Mouse (Mus musculus) adrenal gland, postnatal 14 days (tissue): ENCODE results near the gene Ggct. TPM values are rescaled to one million over a fixed set of nuclear protein-coding genes. Genes with fewer than 3 reads are reported as not detected.
A peak's percentile ranks its signal among the peaks of the same experiment; 100 is the strongest.

Experiments
- DNase-seq: peaks from one replicate; pipeline ENCODE4 v3.0.0; 2021; ENCODE audit warnings: mixed read lengths
- total RNA-seq: library from RNA; stranded (reverse); gene quantifications from 2 replicates; pipeline ENCODE4 v1.2.3, GENCODE M21; 2021

Ggct gene
- total RNA-seq, 1 experiment from 2014 or later: 7.8 TPM

DNA sequence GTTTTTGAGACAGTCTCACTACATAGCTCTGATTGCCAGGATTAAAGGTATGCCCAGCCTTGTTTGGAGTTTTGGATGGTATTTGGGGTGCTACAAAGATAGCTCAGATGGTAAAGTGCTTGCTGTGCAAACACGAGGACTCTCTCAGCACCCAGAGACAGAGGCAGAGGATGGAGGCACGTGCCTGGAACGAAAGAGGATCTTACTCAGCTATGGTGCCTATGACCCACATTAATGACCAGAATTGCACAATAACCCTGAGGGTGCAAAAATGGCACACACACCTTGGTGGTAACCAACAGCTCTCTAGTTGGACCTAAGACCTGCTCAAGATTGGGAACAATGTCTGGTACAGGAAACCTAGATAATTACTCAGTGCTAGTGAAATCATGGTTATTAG, 40.2 kb downstream of the Ggct start:
- no peak for DNase-seq

DNA sequence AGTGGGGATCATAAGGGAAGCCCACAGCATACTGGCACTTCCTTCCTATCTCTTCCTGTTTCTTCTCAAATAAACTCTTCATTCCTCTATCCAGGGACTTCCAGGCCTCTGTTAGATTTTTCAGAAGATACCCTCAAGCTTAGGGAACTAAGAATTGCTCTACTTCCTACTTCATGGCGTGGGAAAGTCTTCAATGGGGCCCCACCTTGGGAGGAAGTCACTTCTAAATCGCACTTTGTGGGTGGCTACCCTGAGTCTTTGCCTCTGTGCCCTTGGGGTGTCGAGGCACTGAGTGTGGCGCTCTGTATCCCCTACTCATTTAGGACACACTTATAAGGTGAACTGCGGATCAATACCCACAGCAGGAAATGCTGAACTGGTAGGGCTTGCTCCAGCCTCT, 44.1 kb downstream of the Ggct start:
- DNase-seq: no peak

DNA sequence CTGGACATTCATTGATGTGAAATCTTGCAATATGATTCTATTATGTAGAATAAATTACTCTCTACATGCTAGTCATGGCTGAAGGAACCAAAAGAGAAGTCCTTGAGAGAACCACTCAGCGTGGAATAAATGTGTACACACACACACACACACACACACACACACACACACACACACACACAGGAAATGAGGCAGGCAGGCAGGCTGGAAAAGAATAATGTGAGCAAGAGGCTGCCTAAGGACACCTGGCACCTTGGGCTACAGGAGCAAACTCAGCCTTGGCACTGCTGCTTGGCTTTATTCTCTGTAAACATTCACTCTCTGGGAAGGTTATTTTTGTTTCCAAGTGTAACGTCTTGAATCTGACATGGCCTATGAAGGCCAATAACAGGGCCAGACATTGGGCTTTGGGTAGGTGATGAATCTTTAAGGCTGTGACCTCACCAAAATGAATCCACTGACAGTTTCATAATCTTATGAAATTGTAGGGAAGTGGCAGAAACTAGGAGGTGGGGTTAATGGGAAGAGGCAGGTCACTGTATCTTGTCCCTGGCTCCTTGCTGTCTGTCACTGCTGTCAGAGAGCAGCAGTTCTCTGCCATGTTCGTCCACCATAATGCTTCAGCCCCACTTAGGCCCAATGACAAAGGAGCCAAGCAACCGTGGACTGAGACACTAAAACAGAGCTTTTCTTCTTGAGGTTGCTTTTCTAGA, 46.4 kb downstream of the Ggct start:
- DNase-seq: no peak

DNA sequence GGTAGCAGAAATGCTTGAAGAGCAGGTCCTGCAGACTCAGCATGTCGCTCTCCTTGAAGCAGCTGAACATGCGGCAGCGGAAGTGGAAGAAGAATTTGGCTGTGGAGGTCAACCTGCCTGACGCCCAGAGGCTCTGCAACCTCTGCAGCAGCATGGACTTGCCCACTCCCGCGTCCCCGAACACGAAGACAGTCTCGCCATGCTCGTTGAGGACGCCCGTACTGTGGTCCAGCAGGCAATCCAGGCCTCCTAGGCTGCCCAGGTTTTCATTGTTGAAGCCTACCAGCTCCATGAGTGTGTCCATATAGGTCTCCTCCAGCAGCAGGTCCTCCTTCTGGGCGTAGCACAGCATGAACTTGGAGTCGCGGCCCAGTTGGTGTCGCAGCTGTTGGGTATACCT, 48.2 kb downstream of the Ggct start:
- no peak for DNase-seq

DNA sequence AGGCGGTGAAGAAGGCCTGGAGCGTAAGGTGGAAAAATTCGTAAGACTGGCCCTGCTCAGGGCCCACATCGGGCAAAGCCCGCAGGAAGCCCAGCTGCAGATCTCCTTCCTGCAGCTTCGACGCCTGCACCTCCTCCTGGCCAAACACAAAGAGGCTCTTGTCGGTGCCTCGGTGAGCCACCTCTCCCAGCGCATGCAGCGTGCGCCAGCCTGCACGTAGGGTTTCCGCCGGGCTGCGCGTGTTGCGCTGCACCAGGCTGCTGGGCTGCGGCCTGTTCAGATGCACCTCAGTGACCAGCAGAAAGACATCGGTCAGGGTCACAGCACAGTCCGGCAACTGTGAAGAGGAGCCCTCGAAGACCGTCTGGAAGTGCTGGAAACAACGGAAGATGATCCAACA, 49.0 kb downstream of the Ggct start:
- DNase-seq: no peak

DNA sequence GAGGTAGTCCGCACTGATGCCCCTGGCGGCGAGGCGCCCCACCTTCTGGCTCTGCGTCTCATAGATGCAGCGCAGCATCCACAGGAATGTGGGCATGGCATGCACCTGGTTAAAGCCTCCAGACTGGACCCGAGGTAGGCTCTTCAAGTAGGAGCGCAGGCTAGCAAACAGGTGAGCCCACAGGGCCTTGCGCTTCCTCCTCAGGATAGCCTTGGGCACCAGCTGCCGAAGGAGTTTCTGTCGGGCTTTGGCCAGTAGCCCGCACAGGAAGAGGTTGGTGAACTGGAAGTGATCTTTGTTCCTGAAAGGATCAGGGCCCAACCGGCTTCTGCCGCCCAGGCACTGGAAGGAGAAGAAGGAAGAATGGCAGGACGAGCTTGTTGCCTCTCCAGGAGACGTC, 49.5 kb downstream of the Ggct start:
- DNase-seq: no peak

DNA sequence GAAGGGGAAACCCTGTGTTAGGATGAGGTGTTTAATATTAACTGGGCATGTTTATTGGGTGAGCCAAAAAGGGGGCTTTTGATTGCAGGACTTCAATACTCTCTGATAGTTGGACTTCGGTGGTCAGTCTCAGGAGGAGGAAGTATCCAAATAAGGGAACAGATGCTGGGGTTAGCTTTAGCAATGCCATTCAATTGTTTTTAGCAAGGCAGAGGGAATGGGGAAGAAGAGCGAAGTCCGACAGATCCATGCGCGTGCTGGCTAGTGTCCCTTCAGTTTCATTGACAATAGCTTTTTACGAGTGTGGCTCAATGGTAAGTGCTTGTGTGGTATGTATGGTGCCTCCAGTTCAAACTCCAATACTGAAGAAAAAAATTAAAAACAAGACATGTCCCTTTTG, 51.6 kb downstream of the Ggct start:
- no peak for DNase-seq

DNA sequence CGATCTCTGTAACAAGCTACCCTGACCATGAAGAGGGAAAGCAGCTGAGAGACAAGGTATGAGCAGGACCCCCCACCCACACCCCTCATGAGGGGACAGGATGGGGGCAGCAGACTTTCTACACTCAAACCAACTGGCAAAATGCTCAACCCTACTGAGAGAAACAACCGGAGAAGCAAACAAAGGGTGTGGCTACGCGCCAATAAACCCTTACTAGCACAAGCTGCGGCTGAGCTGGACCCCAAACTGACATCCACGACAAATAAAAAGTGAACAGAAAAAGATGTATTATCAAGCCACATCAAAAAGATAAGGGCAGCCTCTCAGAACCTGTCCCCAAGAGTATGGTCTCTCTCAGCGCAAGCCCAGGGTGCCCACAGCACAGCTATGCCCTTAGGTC, 52.6 kb downstream of the Ggct start:
- DNase-seq: no peak

DNA sequence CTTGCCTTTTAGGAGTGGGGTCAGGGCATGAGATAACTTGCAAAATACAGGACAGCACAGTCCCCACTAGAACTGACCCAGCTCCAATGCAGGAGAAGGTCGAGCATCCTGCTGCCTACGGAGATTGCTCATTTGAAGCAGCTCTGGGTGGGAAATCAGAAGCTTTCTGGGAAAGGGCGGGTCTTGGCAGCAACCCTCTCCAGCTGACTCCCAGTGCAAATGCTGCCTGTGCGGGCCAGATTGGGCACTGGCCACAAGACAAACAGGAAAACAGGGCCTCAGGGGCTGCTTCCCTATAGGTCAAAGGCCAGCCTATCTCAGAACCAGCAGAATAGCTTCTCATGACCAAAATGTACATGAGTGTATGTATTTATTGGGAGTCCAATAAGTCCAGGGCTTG, 53.1 kb downstream of the Ggct start:
- DNase-seq: peak; percentile 44

DNA sequence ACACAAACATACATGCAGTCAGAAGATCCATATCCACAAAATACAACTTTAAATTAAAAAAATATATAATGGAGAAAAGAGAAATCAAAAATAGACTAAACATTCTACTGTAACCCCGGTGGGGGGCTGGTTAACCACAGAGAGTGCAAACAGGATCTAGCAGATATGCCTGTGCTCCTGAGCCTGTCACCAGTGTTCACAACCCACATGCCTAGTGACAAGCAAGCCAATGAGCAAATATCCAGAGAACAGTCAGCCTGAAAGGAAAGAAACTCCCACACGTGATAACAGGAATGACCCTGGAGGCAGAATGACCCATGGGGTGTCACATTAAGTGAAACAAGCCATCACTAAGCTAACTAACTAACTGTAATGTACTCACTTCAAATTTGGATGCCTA, 56.3 kb downstream of the Ggct start:
- DNase-seq: no peak

DNA sequence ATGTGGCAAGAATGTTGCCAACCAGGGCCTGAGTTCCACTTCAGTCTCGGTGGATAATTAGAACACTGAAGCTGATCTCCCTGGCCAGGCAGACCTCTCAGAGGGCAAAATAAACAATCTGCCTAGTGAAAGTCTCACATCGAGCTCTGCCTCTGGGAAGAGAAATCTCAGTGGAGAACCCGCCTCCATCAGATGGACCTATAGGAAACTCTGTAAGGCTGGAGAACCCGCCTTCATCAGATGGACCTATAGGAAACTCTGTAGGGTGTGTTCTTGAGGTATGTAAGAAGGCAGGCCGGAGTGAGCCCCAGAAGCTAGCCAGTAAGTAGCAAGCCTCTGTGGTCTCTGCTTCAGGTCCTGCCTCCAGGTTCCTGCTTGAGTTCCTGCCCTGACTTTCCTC, 57.8 kb downstream of the Ggct start:
- DNase-seq: no peak

DNA sequence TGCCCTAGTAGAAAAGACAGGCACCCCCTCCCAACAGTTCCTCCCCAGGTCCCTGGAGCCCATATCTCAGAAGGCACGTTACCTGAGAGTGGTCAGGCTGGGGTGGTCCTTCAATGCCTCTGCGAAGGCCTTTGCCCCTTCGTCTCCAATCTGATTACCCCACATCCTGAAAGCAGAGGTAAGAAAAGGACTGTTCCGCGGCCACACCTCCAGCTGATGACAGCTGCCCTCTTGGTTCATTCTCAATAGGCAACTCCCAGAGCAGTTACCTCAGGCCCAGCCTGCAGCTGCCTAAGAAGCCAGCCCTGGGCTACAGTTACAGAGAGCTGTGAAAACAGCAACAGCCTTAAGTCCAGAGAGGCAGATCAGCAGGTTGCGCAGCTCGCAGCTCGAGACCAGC, 58.4 kb downstream of the Ggct start:
- DNase-seq: no peak

DNA sequence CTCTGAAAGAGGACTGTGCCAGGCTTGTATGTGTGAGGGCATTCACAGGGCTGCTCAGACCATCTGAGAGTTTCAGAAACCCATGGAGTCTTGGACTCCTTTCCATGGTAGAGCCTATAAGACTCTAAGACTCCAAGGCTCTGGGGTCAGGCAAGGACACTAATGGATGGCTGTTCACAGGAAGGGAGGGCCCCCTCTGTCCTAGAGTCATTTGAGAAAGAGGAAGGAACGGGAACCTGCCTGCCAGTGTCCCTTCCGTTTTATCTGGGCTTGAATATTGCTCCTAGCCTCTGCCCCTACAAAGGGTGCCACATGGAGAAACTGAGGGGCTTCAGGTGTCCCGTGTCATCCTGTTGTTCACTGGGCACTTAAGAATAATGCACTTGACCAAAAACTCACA, 58.9 kb downstream of the Ggct start:
- no peak for DNase-seq

DNA sequence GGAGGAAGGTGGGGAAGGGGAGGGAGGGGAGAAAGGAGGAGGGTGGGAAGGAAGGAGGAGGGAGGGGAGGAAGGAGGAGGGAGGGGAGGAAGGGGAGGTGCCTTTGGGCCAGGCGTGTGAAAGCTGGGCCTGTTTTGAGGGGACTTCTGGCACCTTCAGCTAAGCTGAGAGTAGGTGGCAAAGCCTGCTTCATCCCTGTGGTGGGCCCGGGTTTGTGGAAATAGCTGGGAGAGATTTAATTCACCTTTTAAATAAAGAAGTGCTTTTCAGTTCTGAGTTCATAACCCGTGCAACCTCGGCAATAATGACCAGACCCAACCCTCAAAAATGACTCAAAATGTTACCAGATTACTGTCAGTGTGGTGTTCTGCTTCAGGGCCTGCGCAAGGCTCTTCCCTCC, 59.5 kb downstream of the Ggct start:
- DNase-seq: no peak

Other genes with a start within 250 kb of the Ggct start
- gene Znrf2, start 176.0 kb downstream of the Ggct start, total RNA-seq: 28.3 and 30.0 TPM in 2 replicates
- 9.2 and 12.8 TPM in 2 replicates for gene Nod1, start 20.3 kb downstream of the Ggct start, total RNA-seq
- gene Gars, start 45.1 kb upstream of the Ggct start, total RNA-seq: 102 and 118 TPM in 2 replicates
- gene Crhr2, start 140.1 kb upstream of the Ggct start, total RNA-seq: not detected in 2 replicates
- 13.3 and 25.6 TPM in 2 replicates for gene Inmt, start 182.1 kb upstream of the Ggct start, total RNA-seq
- 5.4 and 5.8 TPM in 2 replicates for gene Mindy4, start 210.4 kb upstream of the Ggct start, total RNA-seq